Mouse (Mus musculus) intestine, postnatal 0 days (tissue): ENCODE results near the gene Ssr2. TPM values are rescaled to one million over a fixed set of nuclear protein-coding genes. Genes with fewer than 3 reads are reported as not detected.
A peak's percentile ranks its signal among the peaks of the same experiment; 100 is the strongest.
"Not testable (repeated sequence)": the region's sequence is repeated elsewhere in the genome, so short reads cannot be mapped to it uniquely, and the experiment has no call there.

ENCODE experiments used
- ATAC-seq: fragments of 200-750 bp; cut with Nextera tagmentation; 2 replicates; pipeline ENCODE4 v1.8.0; 2017; ENCODE audit warnings: mild to moderate bottlenecking, moderate TSS enrichment, moderate library complexity
- H3K27ac ChIP-seq: fragments of 300-500 bp; sonication (generic); 2 replicates; pipeline ENCODE4 v1.5.1; 2014; ENCODE audit warnings: mild to moderate bottlenecking, low read depth, low read length, moderate library complexity
- H3K27me3 ChIP-seq: fragments of 300-500 bp; sonication (generic); replicated peaks from 2 replicates; pipeline ENCODE4 v1.6.1; 2014; ENCODE audit warnings: low read length, mixed read lengths; ENCODE audit not compliant: control insufficient read depth, insufficient read depth
- H3K36me3 ChIP-seq: fragments of 300-500 bp; sonication (generic); 2 replicates; pipeline ENCODE4 v1.6.1; 2014; ENCODE audit warnings: mild to moderate bottlenecking, moderate library complexity; ENCODE audit not compliant: control insufficient read depth, insufficient read depth
- H3K4me1 ChIP-seq: fragments of 300-500 bp; sonication (generic); replicated peaks from 2 replicates; pipeline ENCODE4 v1.6.1; 2014; ENCODE audit warnings: antibody characterized with exemption, low read length, mixed read lengths; ENCODE audit not compliant: control insufficient read depth, insufficient read depth
- H3K4me2 ChIP-seq: fragments of 300-500 bp; sonication (generic); replicated peaks from 2 replicates; pipeline ENCODE4 v1.6.1; 2014; ENCODE audit warnings: low read depth, mild to moderate bottlenecking, moderate library complexity
- H3K4me3 ChIP-seq: fragments of 300-500 bp; sonication (generic); 2 replicates; pipeline ENCODE4 v1.5.1; 2014; ENCODE audit warnings: low read depth, low read length
- H3K9ac ChIP-seq: fragments of 300-500 bp; sonication (generic); 2 replicates; pipeline ENCODE4 v1.6.1; 2014; ENCODE audit warnings: mild to moderate bottlenecking, low read depth, low read length
- H3K9me3 ChIP-seq: fragments of 300-500 bp; sonication (generic); 2 replicates; pipeline ENCODE4 v1.6.1; 2016; ENCODE audit warnings: mixed run types; ENCODE audit not compliant: control insufficient read depth
- CTCF ChIP-seq: sonication (generic); IDR thresholded peaks from 2 replicates; pipeline ENCODE4 v1.5.1; 2016; ENCODE audit warnings: low read depth, mild to moderate bottlenecking, control low read depth, antibody characterized with exemption, moderate library complexity
- WGBS: fragments of 180-500 bp; shearing (Covaris S2); extraction: QIAGEN DNeasy Blood & Tissue Kit; methylation state at CpG from one replicate; pipeline ENCODE4 v1.1.7; 2014; 5-methylcytosine and 5-hydroxymethylcytosine counted together
- polyA plus RNA-seq: library from polyadenylated mRNA; unstranded; fragments of >200 nt; fragmentation: Nextera tagmentation; extraction: Ambion mirVana; gene quantifications from 2 replicates; pipeline ENCODE4 v1.2.1, GENCODE M21; 2015

Gene Ssr2
- polyA plus RNA-seq, 1 experiment from 2014 or later: 268 TPM

GRCm38 (mm10) chr3:88590246-88590645 is 14.6 kb downstream of the Ssr2 start:
- Histone ChIP-seq H3K27me3 (no peaks in the 10 kb centered on the region), H3K36me3 (peaks cover 27% of the 10 kb centered on the region), H3K27ac (no peak overlapping the region), H3K9me3 (no peaks in the 10 kb centered on the region), H3K4me3 (no peak overlapping the region), H3K9ac (no peak overlapping the region), H3K4me2 (no peak overlapping the region), H3K4me1 (0 out of 2 replicates have a peak, but pooled peaks cover 11% of the 10 kb centered on the region)
- ATAC-seq: no peak
- WGBS: 29% methylated on average over 5 of the region's 5 CpGs
- no peak for TF ChIP-seq CTCF

DNA sequence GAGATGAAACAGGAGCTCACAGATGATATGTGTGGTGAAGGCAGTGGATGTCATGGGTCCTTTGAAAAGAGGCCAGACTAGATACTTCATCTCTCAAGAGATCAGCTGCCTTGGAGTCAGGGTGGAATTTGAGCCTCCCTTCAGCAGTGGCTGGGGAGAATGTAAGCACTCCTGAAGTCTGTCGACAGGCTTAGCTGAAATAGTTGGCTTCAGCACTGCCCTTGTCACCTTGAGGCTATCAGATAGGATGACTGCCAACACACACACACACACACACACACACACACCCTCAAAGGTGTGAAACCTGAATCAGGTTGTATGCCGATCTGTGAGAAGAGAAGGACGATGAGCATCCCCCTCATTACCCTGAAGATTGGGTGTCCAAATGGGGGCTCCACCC is 15.4 kb downstream of the Ssr2 start:
- Histone ChIP-seq H3K4me3 (no peak overlapping the region), H3K27ac (no peak overlapping the region), H3K9me3 (no peaks in the 10 kb centered on the region), H3K4me1 (0 out of 2 replicates have a peak, but pooled peaks cover 11% of the 10 kb centered on the region), H3K4me2 (no peak overlapping the region), H3K9ac (no peak overlapping the region), H3K27me3 (no peaks in the 10 kb centered on the region), H3K36me3 (peaks cover 22% of the 10 kb centered on the region; the same call in 1 of the 2 replicates)
- no peak for TF ChIP-seq CTCF
- ATAC-seq: no peak
- whole genome bisulfite sequencing: 50% methylated on average over 3 of the region's 3 CpGs

DNA sequence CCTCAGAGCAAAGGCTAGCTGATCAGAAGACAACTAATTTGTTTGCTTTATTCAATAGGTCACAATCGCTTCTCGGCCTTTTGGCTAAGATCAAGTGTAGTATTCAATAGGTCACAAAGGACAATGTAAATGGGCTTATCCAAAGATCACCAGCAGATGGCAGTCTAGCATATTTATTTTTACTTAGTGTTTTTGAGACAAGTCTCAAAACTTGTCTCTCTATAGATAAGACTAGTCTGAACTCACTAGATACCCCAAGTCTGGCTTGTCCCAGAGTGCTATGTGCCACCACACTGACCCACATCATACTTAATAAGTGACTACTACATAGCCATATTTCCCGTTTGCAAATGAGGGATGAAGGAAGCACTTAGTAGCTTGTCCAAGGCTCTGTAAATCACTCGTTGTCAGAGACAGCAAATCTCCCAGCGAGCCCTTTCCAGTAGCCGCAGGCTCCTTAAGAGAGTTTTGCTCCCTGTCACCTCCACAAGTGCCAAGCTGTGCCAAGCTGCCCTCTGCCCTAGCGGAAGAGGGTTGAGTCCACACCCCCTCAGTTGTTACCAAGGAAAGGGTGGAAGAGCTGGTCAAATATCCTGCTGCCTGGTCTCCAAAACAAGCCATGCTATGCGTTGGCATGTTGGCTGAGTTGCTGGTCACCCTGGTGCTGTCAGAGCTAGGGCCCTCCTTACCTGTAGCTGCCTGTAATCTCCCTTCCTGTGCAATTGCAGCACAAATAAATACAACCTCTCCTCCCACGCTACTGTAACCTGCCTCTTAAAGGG is 16.5 kb downstream of the Ssr2 start:
- peak overlapping the region; percentile 32 for H3K4me3 ChIP-seq
- 0 out of 2 replicates have a peak, but pooled peaks cover 11% of the 10 kb centered on the region for H3K4me1 ChIP-seq
- H3K9me3 ChIP-seq: no peaks in the 10 kb centered on the region
- H3K27me3 ChIP-seq: no peaks in the 10 kb centered on the region
- H3K4me2 ChIP-seq: peak overlapping the region; percentile 65
- peak; percentile 67 for TF ChIP-seq CTCF
- peak overlapping the region; percentile 28 for H3K9ac ChIP-seq
- peak overlapping the region; percentile 68 for H3K27ac ChIP-seq
- peak; percentile 36 for ATAC-seq
- 21% methylated on average over 9 of the region's 9 CpGs for WGBS
- H3K36me3 ChIP-seq: peaks cover 12% of the 10 kb centered on the region; the same call in 1 of the 2 replicates

DNA sequence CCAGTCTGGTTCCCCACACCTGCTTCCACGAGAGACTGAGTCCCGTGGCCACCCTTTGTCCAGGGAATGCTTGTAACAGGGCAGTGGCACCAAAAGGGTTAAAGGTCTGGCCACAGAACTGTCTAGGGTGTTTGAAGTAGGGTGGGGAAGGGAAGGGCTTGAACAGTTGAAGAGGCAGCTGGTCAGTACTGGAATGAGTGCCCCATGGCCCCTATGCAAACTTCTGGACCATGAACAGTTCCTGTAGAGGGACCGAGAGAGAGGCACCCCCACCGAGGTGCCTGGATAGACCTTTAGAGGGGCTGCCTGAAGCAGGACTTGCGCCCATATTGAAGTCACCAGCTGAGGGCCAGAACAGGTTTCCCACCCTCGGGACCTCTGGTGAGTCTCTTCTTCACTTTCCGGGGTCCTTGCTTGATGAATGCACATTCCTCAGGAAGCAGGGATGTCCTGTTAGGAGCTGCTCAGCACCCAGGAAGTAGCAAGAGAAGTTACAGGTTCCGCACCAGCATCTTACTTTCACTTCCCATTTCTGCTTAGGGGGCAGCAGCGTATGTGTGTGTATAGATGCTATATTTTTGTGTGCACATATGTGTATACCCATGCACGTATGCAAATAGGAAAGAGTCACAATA is 17.4 kb downstream of the Ssr2 start:
- Histone ChIP-seq H3K9ac (peak overlapping the region; percentile 26; the same call in 1 of the 2 replicates), H3K4me3 (peak overlapping the region; percentile 32), H3K4me2 (peak overlapping the region; percentile 65), H3K27ac (peak overlapping the region; percentile 68), H3K4me1 (0 out of 2 replicates have a peak, but pooled peaks cover 11% of the 10 kb centered on the region), H3K9me3 (no peaks in the 10 kb centered on the region), H3K36me3 (peaks cover 3% of the 10 kb centered on the region; the same call in 1 of the 2 replicates), H3K27me3 (no peaks in the 10 kb centered on the region)
- no peak for TF ChIP-seq CTCF
- peak; percentile 22 for ATAC-seq
- 60% methylated on average over 10 of the region's 10 CpGs for WGBS

GRCm38 (mm10) chr3:88593893-88594580 is 18.4 kb downstream of the Ssr2 start:
- TF ChIP-seq CTCF: no peak
- peak; percentile 82 for ATAC-seq
- peak overlapping the region; percentile 65 for H3K4me2 ChIP-seq
- H3K9me3 ChIP-seq: no peaks in the 10 kb centered on the region
- H3K4me3 ChIP-seq: peak overlapping the region; percentile 12
- 24% methylated on average over 10 of the region's 10 CpGs for WGBS
- no peak overlapping the region for H3K9ac ChIP-seq
- 0 out of 2 replicates have a peak, but pooled peaks cover 11% of the 10 kb centered on the region for H3K4me1 ChIP-seq
- H3K27me3 ChIP-seq: no peaks in the 10 kb centered on the region
- H3K36me3 ChIP-seq: no peaks in the 10 kb centered on the region
- peak overlapping the region; percentile 77 for H3K27ac ChIP-seq

DNA sequence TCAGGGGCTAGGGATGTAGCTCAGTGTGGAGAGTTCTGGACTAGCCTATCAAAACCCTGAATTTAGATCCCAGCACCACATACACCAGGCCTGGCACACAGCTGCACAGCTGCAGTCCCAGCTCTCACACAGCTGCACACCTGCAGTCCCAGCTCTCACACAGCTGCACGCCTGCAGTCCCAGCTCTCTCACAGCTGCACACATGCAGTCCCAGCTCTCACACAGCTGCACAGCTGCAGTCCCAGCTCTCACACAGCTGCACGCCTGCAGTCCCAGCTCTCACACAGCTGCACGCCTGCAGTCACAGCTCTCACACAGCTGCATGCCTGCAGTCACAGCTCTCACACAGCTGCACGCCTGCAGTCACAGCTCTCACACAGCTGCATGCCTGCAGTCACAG is 20.9 kb downstream of the Ssr2 start:
- not testable (repeated sequence) for H3K27ac ChIP-seq, H3K9me3 ChIP-seq, H3K9ac ChIP-seq, H3K27me3 ChIP-seq, ATAC-seq, H3K4me3 ChIP-seq, H3K36me3 ChIP-seq, H3K4me2 ChIP-seq
- WGBS: 88% methylated on average over 4 of the region's 4 CpGs
- H3K4me1 ChIP-seq: 0 out of 2 replicates have a peak, but pooled peaks cover 11% of the 10 kb centered on the region
